Mouse (Mus musculus) MEL (cell line): ENCODE results near the gene Uroc1. TPM values are rescaled to one million over a fixed set of nuclear protein-coding genes. Genes with fewer than 3 reads are reported as not detected.

Experiments
- DNase-seq: peaks from one replicate; pipeline ENCODE4 v3.0.0; 2011; ENCODE audit warnings: low read depth, low spot score
- H3K27ac ChIP-seq: 2 replicates; pipeline ENCODE4 v1.5.1; 2012; ENCODE audit warnings: low read depth, mild to moderate bottlenecking, control low read depth, low read length, moderate library complexity; ENCODE audit not compliant: control insufficient read depth
- H3K27me3 ChIP-seq, 2 experiments: fragments of 150-350 bp in 1 of 2; sonication (generic) in 1 of 2; 2 replicates each; pipeline ENCODE4 v1.6.1; 2012; ENCODE audit warnings: low read length in 2 of 2, mild to moderate bottlenecking in 2 of 2, improper control_type of control experiment in 1 of 2, moderate library complexity in 1 of 2; ENCODE audit not compliant: insufficient read depth in 2 of 2, control insufficient read depth in 1 of 2
- H3K36me3 ChIP-seq, 2 experiments: 2 replicates each; pipeline ENCODE4 v1.6.1; 2012 to 2014; ENCODE audit warnings: low read length in 2 of 2, improper control_type of control experiment in 1 of 2, inconsistent platforms in 1 of 2, mild to moderate bottlenecking in 1 of 2; ENCODE audit not compliant: insufficient read depth in 2 of 2, control insufficient read depth in 1 of 2
- H3K4me1 ChIP-seq, 2 experiments: fragments of 150-350 bp in 1 of 2; sonication (generic) in 1 of 2; 2 replicates each; pipeline ENCODE4 v1.6.1; 2012; ENCODE audit warnings: low read length in 2 of 2, improper control_type of control experiment in 1 of 2, mild to moderate bottlenecking in 1 of 2; ENCODE audit not compliant: insufficient read depth in 2 of 2, control insufficient read depth in 1 of 2
- H3K4me3 ChIP-seq, 2 experiments: fragments of 150-350 bp in 1 of 2; sonication (generic) in 1 of 2; 2 replicates each; pipeline ENCODE4 v1.5.1; 2012; ENCODE audit warnings: low read depth in 2 of 2, low read length in 2 of 2, mild to moderate bottlenecking in 2 of 2, moderate library complexity in 2 of 2, control low read depth in 1 of 2, improper control_type of control experiment in 1 of 2; ENCODE audit not compliant: control insufficient read depth in 1 of 2, insufficient read depth in 1 of 2
- H3K79me2 ChIP-seq: 2 replicates; pipeline ENCODE4 v1.6.1; 2012; ENCODE audit warnings: mild to moderate bottlenecking, low read length, moderate library complexity; ENCODE audit not compliant: control insufficient read depth, poor library complexity, insufficient read depth
- H3K9ac ChIP-seq: 2 replicates; pipeline ENCODE4 v1.6.1; 2012; ENCODE audit warnings: low read depth, mild to moderate bottlenecking, control low read depth, low read length, moderate library complexity; ENCODE audit not compliant: control insufficient read depth, poor library complexity, severe bottlenecking
- H3K9me3 ChIP-seq: fragments of 150-350 bp; sonication (generic); replicated peaks from 2 replicates; pipeline ENCODE4 v1.6.1; 2012; ENCODE audit warnings: mild to moderate bottlenecking, low read length, improper control_type of control experiment, moderate library complexity; ENCODE audit not compliant: insufficient read depth
- CHD2 ChIP-seq: IDR thresholded peaks from 2 replicates; pipeline ENCODE4 v1.6.1; 2011; ENCODE audit warnings: low read length, improper control_type of control experiment
- EP300 ChIP-seq, 2 experiments: IDR thresholded peaks; 2 replicates each; pipeline ENCODE4 v1.6.1; 2011; ENCODE audit warnings: improper control_type of control experiment in 2 of 2, low read length in 2 of 2, low read depth in 1 of 2, mild to moderate bottlenecking in 1 of 2
- ETS1 ChIP-seq: IDR thresholded peaks from 2 replicates; pipeline ENCODE4 v1.6.1; 2012; ENCODE audit warnings: low read depth, mild to moderate bottlenecking, inconsistent platforms, low read length, improper control_type of control experiment, moderate library complexity
- HCFC1 ChIP-seq: IDR thresholded peaks from 2 replicates; pipeline ENCODE4 v1.6.1; 2012; ENCODE audit warnings: low read depth, mild to moderate bottlenecking, inconsistent platforms, low read length, improper control_type of control experiment, moderate library complexity
- MAFK ChIP-seq: IDR thresholded peaks from 2 replicates; pipeline ENCODE4 v1.6.1; 2011; ENCODE audit warnings: low read depth, mild to moderate bottlenecking, low read length, improper control_type of control experiment, borderline replicate concordance
- MYB ChIP-seq: IDR thresholded peaks from 2 replicates; pipeline ENCODE4 v1.6.1; 2011; ENCODE audit warnings: mild to moderate bottlenecking, low read depth, low read length, improper control_type of control experiment
- MYC ChIP-seq: IDR thresholded peaks from 2 replicates; pipeline ENCODE4 v1.6.1; 2011; ENCODE audit warnings: low read depth, mild to moderate bottlenecking, low read length, improper control_type of control experiment, moderate library complexity
- NELFE ChIP-seq: IDR thresholded peaks from 2 replicates; pipeline ENCODE4 v1.6.1; 2011; ENCODE audit warnings: low read depth, low read length, improper control_type of control experiment
- NRF1 ChIP-seq: IDR thresholded peaks from 2 replicates; pipeline ENCODE4 v1.6.1; 2014; ENCODE audit warnings: low read depth, mild to moderate bottlenecking, inconsistent platforms, low read length, improper control_type of control experiment, moderate library complexity; ENCODE audit not compliant: poor library complexity, insufficient read depth, severe bottlenecking
- POLR2AphosphoS5 ChIP-seq: IDR thresholded peaks from 2 replicates; pipeline ENCODE4 v1.6.1; 2012; ENCODE audit warnings: low read depth, borderline replicate concordance, mild to moderate bottlenecking, inconsistent platforms, low read length, moderate library complexity, mixed read lengths
- RAD21 ChIP-seq: IDR thresholded peaks from 2 replicates; pipeline ENCODE4 v1.6.1; 2011; ENCODE audit warnings: mild to moderate bottlenecking, low read depth, low read length, improper control_type of control experiment
- RCOR1 ChIP-seq: IDR thresholded peaks from 2 replicates; pipeline ENCODE4 v1.6.1; 2012; ENCODE audit warnings: low read depth, mild to moderate bottlenecking, inconsistent platforms, low read length, improper control_type of control experiment
- TBP ChIP-seq: IDR thresholded peaks from 2 replicates; pipeline ENCODE4 v1.8.0; 2011; ENCODE audit warnings: low read depth, low read length, improper control_type of control experiment
- UBTF ChIP-seq: IDR thresholded peaks from 2 replicates; pipeline ENCODE4 v1.6.1; 2012; ENCODE audit warnings: low read depth, mild to moderate bottlenecking, inconsistent platforms, low read length, improper control_type of control experiment, moderate library complexity, borderline replicate concordance; ENCODE audit not compliant: insufficient read depth
- USF1 ChIP-seq: IDR thresholded peaks from 2 replicates; pipeline ENCODE4 v1.6.1; 2014; ENCODE audit warnings: low read depth, mild to moderate bottlenecking, inconsistent platforms, low read length, improper control_type of control experiment, moderate library complexity
- USF2 ChIP-seq, 2 experiments: IDR thresholded peaks; 2 replicates each; pipeline ENCODE4 v1.6.1; 2011 to 2012; ENCODE audit warnings: improper control_type of control experiment in 2 of 2, low read length in 2 of 2, borderline replicate concordance in 1 of 2, inconsistent platforms in 1 of 2, low read depth in 1 of 2, mild to moderate bottlenecking in 1 of 2; ENCODE audit not compliant: insufficient read depth in 1 of 2
- ZC3H11A ChIP-seq: IDR thresholded peaks from 2 replicates; pipeline ENCODE4 v1.6.1; 2012; ENCODE audit warnings: low read depth, mild to moderate bottlenecking, inconsistent platforms, low read length, improper control_type of control experiment
- ZMIZ1 ChIP-seq: IDR thresholded peaks from 2 replicates; pipeline ENCODE4 v1.6.1; 2012; ENCODE audit warnings: low read depth, mild to moderate bottlenecking, inconsistent platforms, low read length, improper control_type of control experiment, moderate library complexity
- ZNF384 ChIP-seq: IDR thresholded peaks from 2 replicates; pipeline ENCODE4 v1.6.1; 2012; ENCODE audit warnings: low read depth, mild to moderate bottlenecking, inconsistent platforms, low read length, improper control_type of control experiment
- polyA plus RNA-seq, 2 experiments: library from polyadenylated mRNA; stranded (reverse) in 1 of 2; unstranded in 1 of 2; fragments of >175 nt in 1 of 2; fragments of >200 nt in 1 of 2; gene quantifications; 2 replicates each; pipeline versions ENCODE4 v1.2.1 to v1.2.4; 2012; ENCODE audit warnings: low replicate concordance in 2 of 2, low read depth in 1 of 2; ENCODE audit not compliant: insufficient read length in 2 of 2, insufficient read depth in 1 of 2, missing spikeins in 1 of 2
- total RNA-seq: library from RNA; depleted of rRNA; stranded (reverse); fragments of 300-350 nt; gene quantifications from 2 replicates; pipeline ENCODE4 v1.2.3, GENCODE M21; 2012

Gene Uroc1
- total and polyA plus RNA-seq, 3 experiments: not detected

- H3K4me3 ChIP-seq: no peak overlapping the region
- no peaks in the 10 kb centered on the region for H3K27me3 ChIP-seq
- peaks cover 0 to 19% of the 10 kb centered on the region in 2 experiments; a peak in 2 of 4 replicates for H3K36me3 ChIP-seq
- H3K9me3 ChIP-seq: no peaks in the 10 kb centered on the region
- H3K9ac ChIP-seq: no peak overlapping the region
- H3K27ac ChIP-seq: no peak overlapping the region
- no peaks in the 10 kb centered on the region for H3K79me2 ChIP-seq
- TF ChIP-seq TBP (no peak), USF1 (no peak), MYB (no peak), ZMIZ1 (no peak), ZC3H11A (no peak), UBTF (no peak), MYC (no peak), RCOR1 (no peak), ETS1 (no peak), NRF1 (no peak)
- TF ChIP-seq, all 39 proteins: peak for 0
- DNase-seq: no peak
- no peaks in the 10 kb centered on the region for H3K4me1 ChIP-seq
These were observed 48.4 kb downstream of the Uroc1 start for GRCm38 (mm10) chr6:90381465-90381864.

GRCm38 (mm10) chr6:90390629-90391028 is 57.5 kb downstream of the Uroc1 start:
- H3K4me3 ChIP-seq: no peak overlapping the region
- no peak for TF ChIP-seq POLR2AphosphoS5
- TF ChIP-seq USF2 (IDR thresholded peaks at IDR 0.05; ENCODE audit: borderline replicate concordance in 1 of 2, insufficient read depth in 1 of 2, low read depth in 1 of 2, low read length in 2 of 2): no peak
- TF ChIP-seq MAFK: no peak
- TF ChIP-seq ZC3H11A: no peak
- no peak for TF ChIP-seq ZMIZ1
- no peak for TF ChIP-seq ZNF384
- TF ChIP-seq HCFC1: no peak
- TF ChIP-seq EP300 (IDR thresholded peaks at IDR 0.05; ENCODE audit: low read depth in 1 of 2, low read length in 2 of 2): no peak
- TF ChIP-seq CHD2: no peak
- TF ChIP-seq NELFE: no peak
- no peak for TF ChIP-seq MYC
- no peak for TF ChIP-seq RAD21
- TF ChIP-seq NRF1: no peak
- TF ChIP-seq RCOR1: no peak
- no peak overlapping the region for H3K9ac ChIP-seq
- H3K36me3 ChIP-seq: peaks cover 0 to 7% of the 10 kb centered on the region in 2 experiments; a peak in 2 of 4 replicates
- H3K4me1 ChIP-seq: no peaks in the 10 kb centered on the region
- no peak overlapping the region for H3K27ac ChIP-seq
- no peak for DNase-seq
- no peaks in the 10 kb centered on the region for H3K79me2 ChIP-seq
- no peaks in the 10 kb centered on the region for H3K9me3 ChIP-seq
- no peaks in the 10 kb centered on the region for H3K27me3 ChIP-seq
